Mouse (Mus musculus) cortical plate, adult 2 months (tissue): ENCODE results near the gene Atp2a1.

Experiments
- CTCF ChIP-seq: fragments of 200-500 bp; IDR thresholded peaks from 2 replicates; pipeline ENCODE4 v1.5.1; 2011; ENCODE audit warnings: mild to moderate bottlenecking, control low read depth, low read length; ENCODE audit not compliant: insufficient read depth; ENCODE audit errors: extremely low read depth
- POLR2A ChIP-seq: fragments of 200-500 bp; IDR thresholded peaks from 2 replicates; pipeline ENCODE4 v1.6.1; 2011; ENCODE audit warnings: mild to moderate bottlenecking, low read length, control low read depth; ENCODE audit not compliant: insufficient read depth; ENCODE audit errors: extremely low read depth

- TF ChIP-seq CTCF (no peak), POLR2A (no peak)
Observed at GRCm38 (mm10) chr7:126473470-126474086, 10.7 kb upstream of the Atp2a1 start.
